Mouse (Mus musculus): ENCODE measurements around the gene Slc39a13. TPM values are rescaled to one million over a fixed set of nuclear protein-coding genes. Genes with fewer than 3 reads are reported as not detected.
A peak's percentile ranks its signal among the peaks of the same experiment; 100 is the strongest.
"Not testable (repeated sequence)": the region's sequence is repeated elsewhere in the genome, so short reads cannot be mapped to it uniquely, and the experiment has no call there.

Slc39a13 gene
- 71.2 and 84.5 TPM in 2 replicates for polyA plus RNA-seq (2012; rRNA removed)

GRCm38 (mm10) chr2:91070076-91070800 lies at the start of gene Slc39a13:
Gene Slc39a13, minus strand, starts transcription at chr2:91070417.
- DNase-seq (ENCODE audit: low read depth), result no peak

- DNase-seq (ENCODE audit: low read depth), result no peak
Observed at GRCm38 (mm10) chr2:91119551-91119950, 49.3 kb upstream of the Slc39a13 start.

GRCm38 (mm10) chr2:91119061-91119460 lies 48.8 kb upstream of the Slc39a13 start:
- DNase-seq (ENCODE audit: low read depth), result no peak

- DNase-seq (ENCODE audit: low read depth), result no peak
Observed at GRCm38 (mm10) chr2:91118647-91119046, 48.4 kb upstream of the Slc39a13 start.

- no peak for DNase-seq (ENCODE audit: low read depth)
Observed at GRCm38 (mm10) chr2:91117585-91118275, 47.5 kb upstream of the Slc39a13 start, which contains the start of gene Mybpc3. Gene Mybpc3, plus strand, starts transcription at chr2:91118144.

- no peak for DNase-seq (ENCODE audit: low read depth)
Observed at GRCm38 (mm10) chr2:91116842-91117241, 46.6 kb upstream of the Slc39a13 start.

GRCm38 (mm10) chr2:91115578-91115970 lies 45.4 kb upstream of the Slc39a13 start:
- no peak for DNase-seq (ENCODE audit: low read depth)

- no peak for DNase-seq (ENCODE audit: low read depth)
Observed at GRCm38 (mm10) chr2:91114781-91115577, 44.8 kb upstream of the Slc39a13 start.

GRCm38 (mm10) chr2:91113852-91114251 lies 43.6 kb upstream of the Slc39a13 start:
- no peak for DNase-seq (ENCODE audit: low read depth)

GRCm38 (mm10) chr2:91113334-91113733 lies 43.1 kb upstream of the Slc39a13 start:
- no peak for DNase-seq (ENCODE audit: low read depth)

GRCm38 (mm10) chr2:91112491-91112890 lies 42.3 kb upstream of the Slc39a13 start:
- no peak for DNase-seq (ENCODE audit: low read depth)

- DNase-seq (ENCODE audit: low read depth), result not testable (repeated sequence)
Observed at GRCm38 (mm10) chr2:91111832-91112231, 41.6 kb upstream of the Slc39a13 start.

GRCm38 (mm10) chr2:91110429-91110828 lies 40.2 kb upstream of the Slc39a13 start:
- no peak for DNase-seq (ENCODE audit: low read depth)

GRCm38 (mm10) chr2:91109807-91110385 lies 39.7 kb upstream of the Slc39a13 start:
- no peak for DNase-seq (ENCODE audit: low read depth)

- DNase-seq (ENCODE audit: low read depth), result peak; percentile 68
Observed at GRCm38 (mm10) chr2:91109241-91109640, 39.0 kb upstream of the Slc39a13 start.

GRCm38 (mm10) chr2:91108156-91108555 lies 37.9 kb upstream of the Slc39a13 start:
- no peak for DNase-seq (ENCODE audit: low read depth)

- DNase-seq (ENCODE audit: low read depth), result no peak
Observed at GRCm38 (mm10) chr2:91101124-91101740, 31.0 kb upstream of the Slc39a13 start.

GRCm38 (mm10) chr2:91098156-91098555 lies 27.9 kb upstream of the Slc39a13 start:
- DNase-seq (ENCODE audit: low read depth), result no peak

GRCm38 (mm10) chr2:91097015-91097414 lies 26.8 kb upstream of the Slc39a13 start:
- no peak for DNase-seq (ENCODE audit: low read depth)

GRCm38 (mm10) chr2:91096524-91096923 lies 26.3 kb upstream of the Slc39a13 start:
- DNase-seq (ENCODE audit: low read depth), result no peak

GRCm38 (mm10) chr2:91090827-91091226 lies 20.6 kb upstream of the Slc39a13 start:
- no peak for DNase-seq (ENCODE audit: low read depth)

Measured in gonadal fat pad, adult 2 months (tissue).